Mouse (Mus musculus): ENCODE data around the gene Grip1. TPM values are rescaled to one million over a fixed set of nuclear protein-coding genes. Genes with fewer than 3 reads are reported as not detected.

Gene Grip1
- polyA plus RNA-seq, 1 experiment from 2014 or later: 0.55 TPM

- Histone ChIP-seq H3K27me3 (ENCODE audit: control insufficient read depth, insufficient read depth, low read depth, low read length) (peaks cover 30% of the 10 kb centered on the region), H3K9me3 (replicated peaks; ENCODE audit: control insufficient read depth, low read length) (no peaks in the 10 kb centered on the region), H3K4me2 (ENCODE audit: low read depth, low read length) (peak overlapping the region; percentile 59), H3K4me1 (ENCODE audit: control insufficient read depth, low read depth, low read length) (no peaks in the 10 kb centered on the region), H3K36me3 (ENCODE audit: control insufficient read depth, insufficient read depth) (no peaks in the 10 kb centered on the region), H3K4me3 (ENCODE audit: low read depth, low read length) (peak overlapping the region; percentile 60), H3K27ac (ENCODE audit: low read length) (no peak overlapping the region), H3K9ac (ENCODE audit: low read depth, low read length) (peak overlapping the region; percentile 39; the same call in 1 of the 2 replicates)
- peak; percentile 64 for ATAC-seq (ENCODE audit: low read depth)
- under 1% methylated on average over 52 of the region's 57 CpGs for WGBS (ENCODE audit: insufficient replicate concordance)
These were observed 557 bp downstream of the Grip1 start for GRCm38 (mm10) chr10:119454106-119454667.

GRCm38 (mm10) chr10:119454668-119455542, 1.3 kb downstream of the Grip1 start:
- H3K36me3 ChIP-seq (ENCODE audit: control insufficient read depth, insufficient read depth): no peaks in the 10 kb centered on the region
- no peak for ATAC-seq (ENCODE audit: low read depth)
- H3K9ac ChIP-seq (ENCODE audit: low read depth, low read length): peak overlapping the region; percentile 39; the same call in 1 of the 2 replicates
- WGBS (ENCODE audit: insufficient replicate concordance): 2% methylated on average over 30 of the region's 31 CpGs
- H3K27ac ChIP-seq (ENCODE audit: low read length): no peak overlapping the region
- H3K4me1 ChIP-seq (ENCODE audit: control insufficient read depth, low read depth, low read length): no peaks in the 10 kb centered on the region
- H3K27me3 ChIP-seq (ENCODE audit: control insufficient read depth, insufficient read depth, low read depth, low read length): peaks cover 30% of the 10 kb centered on the region
- peak overlapping the region; percentile 59 for H3K4me2 ChIP-seq (ENCODE audit: low read depth, low read length)
- H3K4me3 ChIP-seq (ENCODE audit: low read depth, low read length): peak overlapping the region; percentile 60
- no peaks in the 10 kb centered on the region for H3K9me3 ChIP-seq (replicated peaks; ENCODE audit: control insufficient read depth, low read length)

GRCm38 (mm10) chr10:119455543-119455940, 1.9 kb downstream of the Grip1 start:
- H3K36me3 ChIP-seq (ENCODE audit: control insufficient read depth, insufficient read depth): no peaks in the 10 kb centered on the region
- no peaks in the 10 kb centered on the region for H3K4me1 ChIP-seq (ENCODE audit: control insufficient read depth, low read depth, low read length)
- ATAC-seq (ENCODE audit: low read depth): no peak
- H3K9ac ChIP-seq (ENCODE audit: low read depth, low read length): no peak overlapping the region
- peaks cover 30% of the 10 kb centered on the region for H3K27me3 ChIP-seq (ENCODE audit: control insufficient read depth, insufficient read depth, low read depth, low read length)
- H3K4me2 ChIP-seq (ENCODE audit: low read depth, low read length): peak overlapping the region; percentile 59
- no peak overlapping the region; the same call in 1 of the 2 replicates for H3K4me3 ChIP-seq (ENCODE audit: low read depth, low read length)
- H3K27ac ChIP-seq (ENCODE audit: low read length): no peak overlapping the region
- WGBS (ENCODE audit: insufficient replicate concordance): 9% methylated on average over 10 of the region's 10 CpGs
- no peaks in the 10 kb centered on the region for H3K9me3 ChIP-seq (replicated peaks; ENCODE audit: control insufficient read depth, low read length)

- Histone ChIP-seq H3K4me3 (ENCODE audit: low read depth, low read length) (no peak overlapping the region), H3K9ac (ENCODE audit: low read depth, low read length) (no peak overlapping the region), H3K36me3 (ENCODE audit: control insufficient read depth, insufficient read depth) (no peaks in the 10 kb centered on the region), H3K4me1 (ENCODE audit: control insufficient read depth, low read depth, low read length) (no peaks in the 10 kb centered on the region), H3K27ac (ENCODE audit: low read length) (no peak overlapping the region), H3K9me3 (replicated peaks; ENCODE audit: control insufficient read depth, low read length) (no peaks in the 10 kb centered on the region), H3K4me2 (ENCODE audit: low read depth, low read length) (no peak overlapping the region), H3K27me3 (ENCODE audit: control insufficient read depth, insufficient read depth, low read depth, low read length) (peaks cover 30% of the 10 kb centered on the region)
- 67% methylated on average over 5 of the region's 5 CpGs for WGBS (ENCODE audit: insufficient replicate concordance)
- no peak for ATAC-seq (ENCODE audit: low read depth)
These were observed 3.5 kb downstream of the Grip1 start for GRCm38 (mm10) chr10:119457121-119457520.

- no peak for ATAC-seq (ENCODE audit: low read depth)
- H3K4me3 ChIP-seq (ENCODE audit: low read depth, low read length): no peak overlapping the region
- no peaks in the 10 kb centered on the region for H3K36me3 ChIP-seq (ENCODE audit: control insufficient read depth, insufficient read depth)
- no peak overlapping the region for H3K27ac ChIP-seq (ENCODE audit: low read length)
- no peak overlapping the region for H3K4me2 ChIP-seq (ENCODE audit: low read depth, low read length)
- 72% methylated on average over 2 of the region's 2 CpGs for WGBS (ENCODE audit: insufficient replicate concordance)
- no peaks in the 10 kb centered on the region for H3K4me1 ChIP-seq (ENCODE audit: control insufficient read depth, low read depth, low read length)
- peaks cover 16% of the 10 kb centered on the region for H3K27me3 ChIP-seq (ENCODE audit: control insufficient read depth, insufficient read depth, low read depth, low read length)
- H3K9me3 ChIP-seq (replicated peaks; ENCODE audit: control insufficient read depth, low read length): no peaks in the 10 kb centered on the region
- H3K9ac ChIP-seq (ENCODE audit: low read depth, low read length): no peak overlapping the region
These were observed 5.4 kb downstream of the Grip1 start for GRCm38 (mm10) chr10:119458991-119459390.

- Histone ChIP-seq H3K4me1 (ENCODE audit: control insufficient read depth, low read depth, low read length) (no peaks in the 10 kb centered on the region), H3K9ac (ENCODE audit: low read depth, low read length) (no peak overlapping the region), H3K27me3 (ENCODE audit: control insufficient read depth, insufficient read depth, low read depth, low read length) (no peaks in the 10 kb centered on the region), H3K4me3 (ENCODE audit: low read depth, low read length) (no peak overlapping the region), H3K36me3 (ENCODE audit: control insufficient read depth, insufficient read depth) (no peaks in the 10 kb centered on the region), H3K27ac (ENCODE audit: low read length) (no peak overlapping the region), H3K4me2 (ENCODE audit: low read depth, low read length) (no peak overlapping the region), H3K9me3 (replicated peaks; ENCODE audit: control insufficient read depth, low read length) (no peaks in the 10 kb centered on the region)
- ATAC-seq (ENCODE audit: low read depth): no peak
- 63% methylated on average over 7 of the region's 7 CpGs for WGBS (ENCODE audit: insufficient replicate concordance)
These were observed 9.7 kb downstream of the Grip1 start for GRCm38 (mm10) chr10:119463345-119463744.

- no peaks in the 10 kb centered on the region for H3K4me1 ChIP-seq (ENCODE audit: control insufficient read depth, low read depth, low read length)
- no peak overlapping the region for H3K4me3 ChIP-seq (ENCODE audit: low read depth, low read length)
- WGBS (ENCODE audit: insufficient replicate concordance): 30% methylated on average over 7 of the region's 7 CpGs
- no peaks in the 10 kb centered on the region for H3K9me3 ChIP-seq (replicated peaks; ENCODE audit: control insufficient read depth, low read length)
- no peak overlapping the region for H3K4me2 ChIP-seq (ENCODE audit: low read depth, low read length)
- H3K36me3 ChIP-seq (ENCODE audit: control insufficient read depth, insufficient read depth): no peaks in the 10 kb centered on the region
- no peak overlapping the region for H3K9ac ChIP-seq (ENCODE audit: low read depth, low read length)
- H3K27ac ChIP-seq (ENCODE audit: low read length): no peak overlapping the region
- ATAC-seq (ENCODE audit: low read depth): no peak
- H3K27me3 ChIP-seq (ENCODE audit: control insufficient read depth, insufficient read depth, low read depth, low read length): no peaks in the 10 kb centered on the region
These were observed 10.2 kb downstream of the Grip1 start for GRCm38 (mm10) chr10:119463793-119464192.

GRCm38 (mm10) chr10:119467976-119468375, 14.3 kb downstream of the Grip1 start:
- H3K27me3 ChIP-seq (ENCODE audit: control insufficient read depth, insufficient read depth, low read depth, low read length): no peaks in the 10 kb centered on the region
- ATAC-seq (ENCODE audit: low read depth): no peak
- no peak overlapping the region for H3K9ac ChIP-seq (ENCODE audit: low read depth, low read length)
- no peak overlapping the region for H3K4me3 ChIP-seq (ENCODE audit: low read depth, low read length)
- WGBS (ENCODE audit: insufficient replicate concordance): 77% methylated on average over 18 of the region's 18 CpGs
- H3K27ac ChIP-seq (ENCODE audit: low read length): no peak overlapping the region
- no peaks in the 10 kb centered on the region for H3K4me1 ChIP-seq (ENCODE audit: control insufficient read depth, low read depth, low read length)
- no peaks in the 10 kb centered on the region for H3K9me3 ChIP-seq (replicated peaks; ENCODE audit: control insufficient read depth, low read length)
- H3K36me3 ChIP-seq (ENCODE audit: control insufficient read depth, insufficient read depth): no peaks in the 10 kb centered on the region
- no peak overlapping the region for H3K4me2 ChIP-seq (ENCODE audit: low read depth, low read length)

- Histone ChIP-seq H3K9ac (ENCODE audit: low read depth, low read length) (no peak overlapping the region), H3K4me2 (ENCODE audit: low read depth, low read length) (no peak overlapping the region), H3K9me3 (replicated peaks; ENCODE audit: control insufficient read depth, low read length) (no peaks in the 10 kb centered on the region), H3K4me1 (ENCODE audit: control insufficient read depth, low read depth, low read length) (no peaks in the 10 kb centered on the region), H3K36me3 (ENCODE audit: control insufficient read depth, insufficient read depth) (no peaks in the 10 kb centered on the region), H3K27ac (ENCODE audit: low read length) (no peak overlapping the region), H3K4me3 (ENCODE audit: low read depth, low read length) (no peak overlapping the region), H3K27me3 (ENCODE audit: control insufficient read depth, insufficient read depth, low read depth, low read length) (no peaks in the 10 kb centered on the region)
- no peak for ATAC-seq (ENCODE audit: low read depth)
- WGBS (ENCODE audit: insufficient replicate concordance): 72% methylated on average over 1 of the region's 1 CpGs
These were observed 16.5 kb downstream of the Grip1 start for GRCm38 (mm10) chr10:119470096-119470495.

Data from liver, embryonic 16.5 days (tissue).